Mouse (Mus musculus): ENCODE data around the gene Mfsd2b. TPM values are rescaled to one million over a fixed set of nuclear protein-coding genes. Genes with fewer than 3 reads are reported as not detected.
"Not testable (repeated sequence)": the region's sequence is repeated elsewhere in the genome, so short reads cannot be mapped to it uniquely, and the experiment has no call there.

Mfsd2b gene
- under 1 TPM; 0.66 TPM for total RNA-seq (2021)
- long read RNA-seq, experiment 1: 0 reads
- long read RNA-seq, experiment 2: 0 reads

GRCm38 (mm10) chr12:4874161-4874927, at the start of gene Mfsd2b:
TSS of gene Mfsd2b (minus strand) at chr12:4874359.
- peak; percentile 64 for DNase-seq (ENCODE audit: low spot score)

DNA sequence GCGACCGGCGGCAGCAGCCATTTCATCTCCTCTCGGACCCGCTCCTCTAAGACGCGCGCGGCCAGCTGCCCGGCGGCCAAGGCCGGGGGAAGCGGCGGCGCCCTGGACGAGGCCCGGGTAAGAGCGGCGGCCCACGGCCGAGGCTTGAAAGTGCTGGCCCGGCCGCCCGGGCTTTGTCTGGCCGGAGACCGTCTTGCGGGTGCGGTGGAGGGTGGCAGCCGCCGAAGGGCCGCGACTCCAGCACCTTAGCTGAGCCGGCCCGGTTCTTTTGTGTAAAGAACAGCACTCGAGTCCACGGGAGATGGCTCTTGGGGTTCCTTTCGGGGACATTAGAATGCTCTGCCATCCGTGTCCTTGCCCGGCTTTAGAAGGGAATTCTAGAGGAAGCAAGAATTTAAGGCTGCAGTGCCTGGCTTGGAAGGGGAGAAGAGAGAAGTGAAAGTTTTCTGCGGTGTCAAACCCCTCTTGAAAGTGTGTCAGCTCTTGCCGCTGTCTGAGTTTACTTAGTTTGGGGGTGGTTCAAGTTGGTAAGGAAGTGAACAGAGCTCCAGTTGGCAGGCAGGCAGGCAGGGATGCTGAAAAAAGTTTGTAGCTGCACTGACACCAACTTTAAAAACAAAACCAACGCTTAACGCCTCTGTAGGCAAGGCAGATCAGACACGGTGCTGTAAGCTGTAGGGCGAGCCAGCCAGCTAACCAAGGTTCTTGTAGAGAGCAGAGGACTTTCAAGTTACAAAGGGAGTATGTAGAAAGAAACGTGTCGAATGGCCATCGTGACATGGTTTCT, 43.8 kb upstream of the Mfsd2b start:
- DNase-seq (ENCODE audit: low spot score): peak; percentile 47

DNA sequence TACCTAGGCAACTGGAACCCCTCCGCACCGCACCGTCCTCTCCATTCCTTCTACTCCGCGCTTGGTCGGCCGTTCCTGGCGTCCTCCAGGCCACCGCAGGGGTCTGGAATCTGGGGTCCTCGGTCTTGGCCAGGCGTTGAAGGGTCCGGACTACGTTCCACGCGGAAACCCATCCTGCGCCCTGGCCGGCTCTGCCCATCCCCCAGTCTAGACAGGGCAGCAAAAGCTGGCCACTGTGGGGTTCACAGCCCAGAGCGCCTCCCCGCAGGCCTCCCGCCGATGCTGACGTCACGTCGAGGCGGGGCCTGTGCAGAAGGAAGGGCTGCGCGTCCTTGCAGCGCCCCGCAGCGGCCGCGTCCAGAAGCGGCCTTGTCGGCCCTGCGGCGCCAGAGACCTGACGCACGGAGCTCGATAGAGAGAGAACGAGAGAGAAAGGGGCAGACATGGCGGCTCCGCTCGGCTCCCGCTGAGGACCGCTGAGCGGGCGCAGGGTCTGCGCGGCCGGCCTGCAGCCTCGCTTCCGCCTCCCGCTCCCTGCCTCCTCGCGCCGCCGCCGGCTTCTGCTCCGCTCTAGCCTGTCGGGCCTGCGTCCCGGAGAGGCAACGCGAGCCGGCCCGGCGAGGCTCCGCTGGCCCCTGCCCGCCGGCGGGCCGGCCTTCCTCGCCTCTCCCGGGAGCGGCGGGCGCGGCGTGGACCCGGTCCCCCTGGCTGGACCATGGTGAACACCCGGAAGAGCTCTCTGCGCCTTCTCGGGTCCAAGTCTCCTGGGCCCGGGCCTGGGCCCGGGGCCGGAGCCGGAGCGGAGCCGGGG, 43.0 kb upstream of the Mfsd2b start, which contains the start of gene Atad2b:
Gene Atad2b (plus strand): TSS at position 360 of the 811 bp plus-strand sequence.
- peak; percentile 96 for DNase-seq (ENCODE audit: low spot score)

- DNase-seq (ENCODE audit: low spot score): no peak
Observed at GRCm38 (mm10) chr12:4914944-4915343, 40.8 kb upstream of the Mfsd2b start.

GRCm38 (mm10) chr12:4914441-4914840, 40.3 kb upstream of the Mfsd2b start:
- DNase-seq (ENCODE audit: low spot score): no peak

DNA sequence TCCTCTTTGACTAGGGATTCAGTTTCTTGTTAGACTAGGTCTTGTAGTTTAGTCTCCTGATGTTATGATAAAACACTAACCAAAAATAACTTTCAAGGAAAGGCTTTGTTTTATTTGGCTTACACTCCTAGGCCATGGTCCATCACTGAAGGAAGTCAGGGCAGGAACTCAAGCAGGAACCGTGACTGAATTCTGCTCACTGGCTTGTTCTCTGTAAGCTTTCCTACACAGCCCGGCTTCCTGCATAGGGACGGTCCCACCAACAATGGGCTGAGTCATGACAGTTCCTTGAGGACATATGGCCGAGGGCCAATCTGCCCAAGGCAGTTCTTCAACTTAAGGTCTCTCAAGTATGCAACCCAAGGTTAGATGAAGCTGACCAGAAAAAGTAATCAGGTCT, 37.6 kb upstream of the Mfsd2b start:
- DNase-seq (ENCODE audit: low spot score): no peak

DNA sequence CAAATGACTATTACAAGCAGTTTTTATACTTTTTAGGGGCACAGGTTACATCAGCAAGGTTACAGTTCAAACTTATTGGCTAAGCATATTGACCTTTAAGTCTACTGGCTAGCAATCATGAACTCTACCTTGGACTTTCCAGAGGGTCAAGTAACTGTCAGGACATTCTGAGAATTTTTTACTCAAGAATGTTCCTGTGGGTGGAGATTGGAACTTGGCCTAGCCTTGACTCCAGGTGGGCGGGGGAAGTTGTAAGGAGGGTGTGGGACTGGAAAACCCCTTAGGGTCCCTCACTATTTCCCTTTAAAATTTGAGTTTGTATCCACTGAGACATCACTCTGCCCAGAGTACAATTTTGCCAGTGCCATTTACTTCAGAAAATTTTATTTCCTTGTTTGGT, 36.3 kb upstream of the Mfsd2b start:
- not testable (repeated sequence) for DNase-seq (ENCODE audit: low spot score)

GRCm38 (mm10) chr12:4908391-4908790, 34.2 kb upstream of the Mfsd2b start:
- no peak for DNase-seq (ENCODE audit: low spot score)

DNA sequence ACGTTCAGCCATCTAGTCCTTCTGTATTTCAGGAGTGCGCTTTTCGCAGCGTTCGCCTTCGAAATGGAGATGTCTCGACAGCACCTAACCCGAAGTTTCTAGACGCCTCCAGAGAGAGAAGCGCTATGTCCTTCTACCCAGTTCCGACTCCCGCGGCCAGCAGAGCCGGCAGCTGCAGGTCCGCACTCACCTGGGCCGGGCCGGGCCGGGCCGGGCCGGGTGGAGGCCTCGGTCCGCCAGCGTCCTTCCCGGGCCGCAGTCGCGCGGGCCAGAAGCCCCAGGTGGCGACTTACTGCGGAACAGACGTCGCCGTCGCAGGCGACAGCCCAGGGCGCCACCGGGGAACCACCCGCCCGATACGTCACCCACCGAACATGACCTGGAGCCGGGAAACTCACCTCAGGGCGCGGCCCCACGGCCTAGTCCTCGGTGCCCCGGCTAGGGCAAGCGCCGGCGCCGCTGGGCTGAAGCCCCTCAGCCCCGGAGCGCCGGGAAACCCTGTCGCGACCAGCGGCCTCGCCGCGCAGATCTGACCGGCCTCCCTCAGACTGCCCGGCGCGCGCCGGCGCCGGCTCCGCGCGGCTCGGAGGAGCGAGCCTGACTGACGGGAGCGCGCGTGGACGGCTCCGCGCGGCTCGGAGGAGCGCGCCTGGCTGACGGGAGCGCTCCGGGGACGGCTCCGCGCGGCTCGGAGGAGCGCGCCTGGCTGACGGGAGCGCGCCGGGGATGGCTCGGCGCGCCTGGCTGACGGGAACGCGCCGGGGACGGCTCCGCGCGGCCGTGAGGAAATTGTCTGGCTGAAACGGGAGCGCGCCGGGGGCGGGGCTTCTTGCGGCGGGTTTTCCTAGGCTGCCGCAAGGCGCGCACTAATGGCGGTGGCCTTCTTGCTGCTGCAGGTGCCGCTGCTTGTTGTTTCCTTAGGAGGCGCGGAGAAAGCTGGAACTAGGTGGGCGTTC, 33.1 kb upstream of the Mfsd2b start, which contains the start of gene Ubxn2a:
Gene Ubxn2a (minus strand): TSS at position 755 of the 956 bp plus-strand sequence.
- peak; percentile 93 for DNase-seq (ENCODE audit: low spot score)

DNA sequence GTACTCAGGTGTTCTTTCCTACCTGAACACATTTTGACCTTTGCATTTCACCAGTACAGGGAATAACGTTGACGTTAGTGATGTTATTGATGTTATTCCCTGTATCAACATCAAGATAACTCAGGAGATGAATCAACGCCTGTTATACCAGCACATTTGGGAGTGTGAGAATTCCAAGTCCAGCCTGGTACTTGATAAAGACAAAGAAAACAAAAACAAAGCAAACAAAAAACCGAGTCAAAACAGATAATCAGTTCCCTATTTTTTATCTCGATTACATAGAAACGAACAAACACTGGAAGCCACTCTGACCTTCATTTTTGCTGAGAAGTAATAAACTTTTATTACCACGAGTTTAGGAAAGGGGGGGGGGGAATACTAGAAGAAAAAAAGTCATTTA, 32.3 kb upstream of the Mfsd2b start:
- DNase-seq (ENCODE audit: low spot score): no peak

DNA sequence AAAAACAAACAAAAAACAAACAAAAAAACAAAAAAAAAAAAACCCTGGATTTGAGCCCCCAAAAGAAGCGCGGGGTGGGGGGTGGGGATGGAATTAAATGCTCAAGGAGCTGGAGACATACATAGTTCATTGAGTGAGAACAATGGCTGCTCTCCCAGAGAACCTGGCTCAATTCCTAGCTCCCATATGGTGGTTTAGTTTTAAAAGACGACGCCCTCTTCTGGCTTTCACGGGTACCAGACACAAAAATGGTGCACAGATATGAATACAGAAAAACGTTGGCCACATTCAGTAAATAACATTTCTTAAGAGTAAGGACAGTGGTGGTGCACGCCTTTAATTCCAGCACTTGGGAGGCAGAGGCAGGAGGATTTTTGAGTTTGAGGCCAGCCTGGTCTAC, 31.8 kb upstream of the Mfsd2b start:
- DNase-seq (ENCODE audit: low spot score): no peak

DNA sequence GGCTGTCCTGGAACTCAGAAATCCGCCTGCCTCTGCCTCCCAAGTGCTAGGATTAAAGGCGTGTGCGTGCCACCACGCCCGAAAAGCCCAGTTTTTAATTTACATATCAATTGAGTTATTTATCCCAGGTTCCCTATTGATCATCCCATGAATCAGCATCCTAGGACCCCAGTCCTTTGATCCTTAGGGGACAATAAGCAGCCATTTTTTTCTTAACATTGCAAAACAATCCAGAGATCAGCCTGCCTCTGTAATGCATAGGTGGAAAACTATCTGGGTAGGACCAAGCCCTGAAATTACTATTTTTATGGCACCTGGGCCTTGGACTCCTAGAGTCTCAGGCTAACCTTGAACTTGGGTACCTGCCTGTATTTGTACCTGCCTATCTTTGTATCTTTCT, 23.9 kb upstream of the Mfsd2b start:
- no peak for DNase-seq (ENCODE audit: low spot score)

GRCm38 (mm10) chr12:4889891-4890290, 15.7 kb upstream of the Mfsd2b start:
- DNase-seq (ENCODE audit: low spot score): no peak

- DNase-seq (ENCODE audit: low spot score): peak; percentile 55
Observed at GRCm38 (mm10) chr12:4889251-4889650, 15.1 kb upstream of the Mfsd2b start.

DNA sequence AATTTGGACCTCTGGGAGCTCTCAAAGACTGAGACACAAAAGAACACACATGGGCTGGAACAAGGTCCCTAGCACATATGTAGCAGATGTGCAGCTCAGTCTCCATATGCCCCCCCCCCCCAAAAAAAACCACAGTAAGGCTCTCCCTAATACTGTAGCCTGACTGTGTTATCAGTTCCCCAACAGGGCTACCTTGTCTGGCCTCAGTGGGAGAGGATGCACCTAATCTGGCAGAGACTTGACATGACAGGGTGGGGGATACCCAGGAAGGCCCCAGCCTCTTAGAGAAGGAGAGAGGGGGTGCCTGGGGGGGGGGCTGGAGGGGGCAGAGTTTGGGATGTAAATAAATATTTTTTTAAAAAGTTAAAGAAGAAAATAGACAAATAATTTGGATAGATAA, 14.6 kb upstream of the Mfsd2b start:
- no peak for DNase-seq (ENCODE audit: low spot score)

DNA sequence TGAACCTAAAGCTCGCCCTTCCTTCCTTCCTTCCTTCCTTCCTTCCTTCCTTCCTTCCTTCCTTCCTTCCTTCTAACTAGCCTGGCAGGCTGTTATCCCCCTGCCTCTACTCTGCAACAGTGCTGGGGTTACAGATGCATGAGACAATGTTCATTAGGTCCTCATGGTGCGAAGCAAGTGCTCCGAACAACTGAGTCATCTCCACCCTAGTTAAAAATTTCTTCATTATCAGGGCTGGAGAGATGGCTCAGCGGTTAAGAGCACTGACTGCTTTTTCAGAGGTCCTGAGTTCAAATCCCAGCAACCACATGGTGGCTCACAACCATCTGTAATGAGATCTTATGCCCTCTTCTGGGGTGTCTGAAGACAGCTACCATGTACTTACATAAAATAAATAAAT, 12.4 kb upstream of the Mfsd2b start:
- DNase-seq (ENCODE audit: low spot score): not testable (repeated sequence)

DNA sequence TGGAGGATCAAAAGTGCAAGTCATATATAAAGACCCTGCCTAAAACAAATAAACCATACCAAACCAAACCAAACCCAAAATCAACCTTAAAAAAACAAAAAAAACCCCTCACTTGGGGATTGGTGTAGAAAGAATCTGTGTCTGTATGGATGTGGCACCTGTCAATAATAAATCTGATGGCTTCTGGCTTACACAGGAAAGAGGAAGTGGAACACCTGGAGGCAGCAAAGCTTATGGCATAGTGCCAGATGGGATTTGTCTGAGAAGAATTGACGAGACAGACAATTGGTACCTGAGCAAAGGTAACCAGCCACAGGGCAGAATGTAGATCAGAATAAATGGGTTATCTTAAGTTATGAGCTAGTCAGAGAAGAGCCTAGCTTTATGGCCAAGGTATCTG, 10.9 kb upstream of the Mfsd2b start:
- DNase-seq (ENCODE audit: low spot score): no peak

DNA sequence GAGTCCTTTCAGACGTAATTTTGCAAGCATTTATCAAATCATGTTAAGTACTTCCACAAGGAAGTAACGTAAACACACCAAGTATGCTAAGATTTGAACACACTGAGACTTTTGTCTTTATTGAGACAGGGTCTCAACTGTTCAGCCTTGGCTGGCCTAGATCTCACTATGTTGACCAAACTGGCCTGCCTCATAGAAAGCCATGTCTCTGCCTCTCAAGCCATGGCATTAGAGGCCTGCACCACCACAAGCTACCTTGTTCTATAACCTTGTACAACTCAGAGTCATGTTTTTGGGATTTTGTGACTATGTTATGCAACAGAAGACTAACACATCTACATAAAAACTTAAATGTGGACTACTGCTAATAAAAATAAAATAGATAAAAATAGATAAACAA, 7.9 kb upstream of the Mfsd2b start:
- no peak for DNase-seq (ENCODE audit: low spot score)

GRCm38 (mm10) chr12:4879048-4879447, 4.9 kb upstream of the Mfsd2b start:
- peak; percentile 30 for DNase-seq (ENCODE audit: low spot score)

GRCm38 (mm10) chr12:4878296-4878783, 4.2 kb upstream of the Mfsd2b start:
- DNase-seq (ENCODE audit: low spot score): no peak
